Mouse (Mus musculus): ENCODE data around the gene Lrp6. TPM values are rescaled to one million over a fixed set of nuclear protein-coding genes. Genes with fewer than 3 reads are reported as not detected.

Lrp6 gene
- polyA plus RNA-seq, 1 experiment from 2014 or later = 20.0 TPM

DNA sequence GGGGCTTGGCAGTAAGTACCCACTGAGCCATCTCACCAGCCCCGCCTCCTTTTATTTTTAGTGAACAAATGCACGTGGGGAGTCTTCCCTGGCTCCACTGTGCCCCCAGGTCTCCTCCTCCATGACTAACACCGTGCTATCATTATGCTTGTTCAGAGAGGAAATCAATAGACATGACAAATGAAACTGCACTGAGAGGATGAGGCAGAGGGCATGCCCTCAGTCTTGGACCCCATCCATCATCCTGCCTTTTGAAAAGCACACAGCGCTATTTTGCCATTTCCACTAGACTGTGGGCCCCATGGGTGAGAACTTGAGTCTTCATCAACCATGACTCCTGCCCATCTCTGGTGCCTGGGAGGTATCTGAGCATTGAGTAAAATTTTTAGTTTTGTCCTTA lies 135.2 kb downstream of the Lrp6 start:
- Histone ChIP-seq H3K36me3 (ENCODE audit: control insufficient read depth, insufficient read depth) (no peaks in the 10 kb centered on the region), H3K4me1 (replicated peaks; ENCODE audit: control insufficient read depth, insufficient read depth, low read length) (no peaks in the 10 kb centered on the region), H3K9ac (replicated peaks; ENCODE audit: low read depth, low read length) (no peak overlapping the region), H3K4me3 (replicated peaks; ENCODE audit: low read length) (no peak overlapping the region), H3K9me3 (ENCODE audit: control insufficient read depth, low read length) (no peaks in the 10 kb centered on the region), H3K27ac (ENCODE audit: low read length) (no peak overlapping the region), H3K27me3 (replicated peaks; ENCODE audit: control insufficient read depth, insufficient read depth, low read length) (no peaks in the 10 kb centered on the region), H3K4me2 (ENCODE audit: low read length) (no peak overlapping the region)
- ATAC-seq = no peak
- WGBS = 75% methylated on average over 4 of the region's 4 CpGs

DNA sequence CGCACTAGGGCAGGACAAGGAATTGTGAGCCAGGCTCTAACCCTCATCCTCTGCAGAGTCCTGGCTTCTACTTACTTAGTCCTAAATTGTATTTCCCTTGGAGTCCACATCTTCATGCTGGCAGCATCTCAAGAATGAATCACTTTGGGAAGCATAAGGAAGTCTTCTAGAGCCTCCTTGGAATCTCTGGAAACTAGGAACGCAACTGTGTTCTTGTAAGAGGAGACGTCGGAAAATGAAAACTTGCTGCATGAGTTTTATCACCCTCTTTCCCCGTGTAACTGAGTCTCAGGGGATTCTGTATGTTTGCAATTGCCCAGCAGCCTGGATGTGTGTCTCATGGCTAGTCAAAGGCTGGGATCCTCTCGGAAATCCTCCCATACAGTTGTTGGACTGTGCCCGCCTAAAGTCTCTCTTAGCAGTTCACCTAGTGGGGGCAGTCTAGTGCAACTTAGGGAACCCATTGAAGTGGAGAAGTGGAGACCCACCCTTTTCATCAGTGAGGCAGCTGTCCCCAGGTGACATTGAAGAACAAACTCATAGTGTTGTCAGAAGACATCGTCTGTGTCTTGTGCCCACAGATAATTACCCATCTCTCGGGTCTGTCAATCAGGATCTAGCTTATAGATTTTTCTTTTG lies 136.5 kb downstream of the Lrp6 start:
- whole genome bisulfite sequencing = 89% methylated on average over 9 of the region's 9 CpGs
- no peak for ATAC-seq
- no peak overlapping the region for H3K9ac ChIP-seq (replicated peaks; ENCODE audit: low read depth, low read length)

DNA sequence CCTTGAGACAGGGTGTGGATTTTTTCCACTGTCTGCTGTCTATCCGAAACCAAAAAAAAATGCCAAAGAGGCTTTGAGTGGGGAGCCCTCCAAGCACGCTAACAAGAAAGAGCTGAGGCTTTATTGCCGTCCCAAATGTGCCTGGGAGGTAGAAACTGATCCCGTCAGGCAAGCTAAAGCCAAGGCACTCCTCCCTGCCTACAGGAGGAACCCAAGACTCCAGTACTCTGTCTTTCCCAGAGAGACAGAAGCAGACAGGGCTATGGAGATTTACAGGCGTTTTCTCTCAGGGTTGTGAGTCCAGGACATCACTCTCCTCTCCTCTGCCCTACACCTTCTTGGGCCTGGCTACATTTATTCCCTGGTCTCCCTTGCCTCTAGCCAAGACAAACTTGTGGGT lies 138.3 kb downstream of the Lrp6 start:
- Histone ChIP-seq H3K36me3 (ENCODE audit: control insufficient read depth, insufficient read depth) (no peaks in the 10 kb centered on the region), H3K9me3 (ENCODE audit: control insufficient read depth, low read length) (no peaks in the 10 kb centered on the region), H3K4me2 (ENCODE audit: low read length) (no peak overlapping the region), H3K4me3 (replicated peaks; ENCODE audit: low read length) (no peak overlapping the region), H3K4me1 (replicated peaks; ENCODE audit: control insufficient read depth, insufficient read depth, low read length) (no peaks in the 10 kb centered on the region), H3K9ac (replicated peaks; ENCODE audit: low read depth, low read length) (no peak overlapping the region), H3K27me3 (replicated peaks; ENCODE audit: control insufficient read depth, insufficient read depth, low read length) (no peaks in the 10 kb centered on the region), H3K27ac (ENCODE audit: low read length) (no peak overlapping the region)
- no peak for ATAC-seq
- WGBS = 78% methylated on average over 5 of the region's 5 CpGs

More for the DNA sequence above, 136.5 kb downstream of the Lrp6 start:
- H3K4me2 ChIP-seq (ENCODE audit: low read length) = no peak overlapping the region
- no peaks in the 10 kb centered on the region for H3K27me3 ChIP-seq (replicated peaks; ENCODE audit: control insufficient read depth, insufficient read depth, low read length)
- no peaks in the 10 kb centered on the region for H3K4me1 ChIP-seq (replicated peaks; ENCODE audit: control insufficient read depth, insufficient read depth, low read length)
- H3K9me3 ChIP-seq (ENCODE audit: control insufficient read depth, low read length) = no peaks in the 10 kb centered on the region
- H3K4me3 ChIP-seq (replicated peaks; ENCODE audit: low read length) = no peak overlapping the region
- H3K27ac ChIP-seq (ENCODE audit: low read length) = no peak overlapping the region
- no peaks in the 10 kb centered on the region for H3K36me3 ChIP-seq (ENCODE audit: control insufficient read depth, insufficient read depth)

DNA sequence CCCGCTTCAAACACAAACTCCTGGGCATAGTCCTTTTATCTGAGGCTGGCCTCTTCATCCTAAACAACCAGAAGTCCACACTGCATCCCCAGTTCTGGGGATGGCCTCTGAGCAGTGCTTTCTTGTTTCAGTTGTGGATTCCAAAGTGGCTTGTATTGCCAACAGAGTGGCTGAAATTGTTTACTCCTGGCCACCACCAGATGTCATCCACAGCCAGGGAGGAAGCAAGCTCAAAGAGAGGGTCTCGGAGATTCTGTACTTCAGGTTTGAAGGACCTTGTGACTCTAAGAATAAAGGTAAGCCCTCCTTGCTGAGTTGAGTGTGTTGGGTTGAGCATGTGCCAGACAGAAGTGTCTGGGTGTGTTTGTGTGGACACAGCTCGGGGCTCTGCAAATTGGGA lies 139.6 kb downstream of the Lrp6 start:
- H3K9me3 ChIP-seq (ENCODE audit: control insufficient read depth, low read length) = no peaks in the 10 kb centered on the region
- H3K27me3 ChIP-seq (replicated peaks; ENCODE audit: control insufficient read depth, insufficient read depth, low read length) = no peaks in the 10 kb centered on the region
- H3K36me3 ChIP-seq (ENCODE audit: control insufficient read depth, insufficient read depth) = no peaks in the 10 kb centered on the region
- H3K4me2 ChIP-seq (ENCODE audit: low read length) = no peak overlapping the region
- H3K4me1 ChIP-seq (replicated peaks; ENCODE audit: control insufficient read depth, insufficient read depth, low read length) = no peaks in the 10 kb centered on the region
- no peak overlapping the region for H3K27ac ChIP-seq (ENCODE audit: low read length)
- WGBS = 82% methylated on average over 3 of the region's 3 CpGs
- no peak overlapping the region for H3K4me3 ChIP-seq (replicated peaks; ENCODE audit: low read length)
- no peak for ATAC-seq
- no peak overlapping the region for H3K9ac ChIP-seq (replicated peaks; ENCODE audit: low read depth, low read length)

DNA sequence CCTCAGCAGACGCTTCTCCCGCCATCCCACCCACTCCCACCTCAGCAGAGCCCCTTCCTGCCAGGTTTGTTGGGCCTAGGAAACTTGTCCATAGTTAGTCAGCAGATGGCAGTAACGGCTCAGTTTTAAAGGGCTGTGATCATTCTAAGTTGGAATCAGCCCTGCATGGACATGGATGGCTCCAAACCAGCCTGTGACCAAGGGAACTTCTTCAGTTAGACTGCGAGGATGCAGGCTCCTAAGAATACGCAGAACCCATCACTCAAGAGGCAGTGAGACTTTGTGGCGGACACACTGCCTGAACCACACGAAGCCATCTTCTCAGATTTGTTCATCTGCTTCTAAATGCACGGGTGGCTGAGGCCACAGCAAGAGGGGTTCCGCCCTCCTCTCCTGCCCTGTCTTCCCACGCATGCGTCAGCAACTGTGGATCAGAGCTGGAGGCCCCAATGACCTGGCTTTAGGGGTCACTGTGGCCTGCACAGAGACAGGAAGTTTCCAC lies 141.5 kb downstream of the Lrp6 start:
- no peaks in the 10 kb centered on the region for H3K36me3 ChIP-seq (ENCODE audit: control insufficient read depth, insufficient read depth)
- no peaks in the 10 kb centered on the region for H3K27me3 ChIP-seq (replicated peaks; ENCODE audit: control insufficient read depth, insufficient read depth, low read length)
- H3K4me2 ChIP-seq (ENCODE audit: low read length) = peak overlapping the region; percentile 20; the same call in 1 of the 2 replicates
- ATAC-seq = peak; percentile 93
- H3K9me3 ChIP-seq (ENCODE audit: control insufficient read depth, low read length) = no peaks in the 10 kb centered on the region
- no peaks in the 10 kb centered on the region for H3K4me1 ChIP-seq (replicated peaks; ENCODE audit: control insufficient read depth, insufficient read depth, low read length)
- no peak overlapping the region for H3K9ac ChIP-seq (replicated peaks; ENCODE audit: low read depth, low read length)
- WGBS = 43% methylated on average over 11 of the region's 11 CpGs
- no peak overlapping the region for H3K27ac ChIP-seq (ENCODE audit: low read length)
- H3K4me3 ChIP-seq (replicated peaks; ENCODE audit: low read length) = no peak overlapping the region

DNA sequence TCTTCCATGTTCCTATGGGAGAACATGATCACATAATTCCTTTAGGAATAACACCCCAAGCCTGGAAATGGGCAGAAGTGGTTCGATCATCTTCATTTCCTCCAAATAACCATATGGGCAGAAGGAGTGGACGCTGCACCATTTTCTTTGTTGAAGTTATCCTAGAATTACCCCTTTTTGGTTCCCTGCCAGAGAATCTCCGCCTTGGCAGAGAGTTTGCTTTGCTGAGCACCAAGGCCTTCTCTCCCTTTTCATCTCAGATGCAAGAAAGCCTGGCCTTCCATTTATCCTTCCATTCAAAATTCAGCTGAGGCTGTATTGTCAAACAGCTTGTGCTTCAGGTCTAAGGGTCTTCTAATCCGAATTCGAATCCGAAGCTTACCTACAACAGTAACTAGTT lies 144.8 kb downstream of the Lrp6 start:
- no peak overlapping the region for H3K4me2 ChIP-seq (ENCODE audit: low read length)
- no peaks in the 10 kb centered on the region for H3K9me3 ChIP-seq (ENCODE audit: control insufficient read depth, low read length)
- no peaks in the 10 kb centered on the region for H3K27me3 ChIP-seq (replicated peaks; ENCODE audit: control insufficient read depth, insufficient read depth, low read length)
- H3K4me3 ChIP-seq (replicated peaks; ENCODE audit: low read length) = no peak overlapping the region
- H3K9ac ChIP-seq (replicated peaks; ENCODE audit: low read depth, low read length) = no peak overlapping the region
- 68% methylated on average over 6 of the region's 6 CpGs for WGBS
- no peak overlapping the region for H3K27ac ChIP-seq (ENCODE audit: low read length)
- no peak for ATAC-seq
- H3K36me3 ChIP-seq (ENCODE audit: control insufficient read depth, insufficient read depth) = no peaks in the 10 kb centered on the region
- no peaks in the 10 kb centered on the region for H3K4me1 ChIP-seq (replicated peaks; ENCODE audit: control insufficient read depth, insufficient read depth, low read length)

DNA sequence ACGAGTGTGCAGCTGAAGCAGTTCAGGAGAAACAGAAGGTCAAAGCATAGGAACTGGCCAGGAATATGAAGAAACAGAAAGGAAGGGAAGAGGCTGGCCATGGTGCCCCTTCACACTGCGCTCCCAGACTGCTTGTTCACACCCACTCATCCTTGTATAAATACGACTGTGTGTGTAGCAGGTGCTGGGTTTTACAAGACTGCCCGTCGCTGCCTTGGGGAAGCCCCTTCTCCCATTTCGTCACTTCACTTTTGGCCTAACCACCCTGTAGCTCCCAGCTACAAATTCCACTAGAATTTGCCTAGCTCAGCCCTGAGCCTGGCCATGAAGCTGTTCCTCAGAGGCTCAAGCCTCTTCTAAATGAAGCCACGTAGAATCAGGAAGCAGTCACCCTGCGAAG lies 146.4 kb downstream of the Lrp6 start:
- Histone ChIP-seq H3K9me3 (ENCODE audit: control insufficient read depth, low read length) (no peaks in the 10 kb centered on the region), H3K27ac (ENCODE audit: low read length) (no peak overlapping the region), H3K4me1 (replicated peaks; ENCODE audit: control insufficient read depth, insufficient read depth, low read length) (no peaks in the 10 kb centered on the region), H3K4me3 (replicated peaks; ENCODE audit: low read length) (no peak overlapping the region), H3K9ac (replicated peaks; ENCODE audit: low read depth, low read length) (no peak overlapping the region), H3K27me3 (replicated peaks; ENCODE audit: control insufficient read depth, insufficient read depth, low read length) (no peaks in the 10 kb centered on the region), H3K36me3 (ENCODE audit: control insufficient read depth, insufficient read depth) (no peaks in the 10 kb centered on the region), H3K4me2 (ENCODE audit: low read length) (no peak overlapping the region)
- WGBS = 88% methylated on average over 8 of the region's 8 CpGs
- ATAC-seq = no peak

DNA sequence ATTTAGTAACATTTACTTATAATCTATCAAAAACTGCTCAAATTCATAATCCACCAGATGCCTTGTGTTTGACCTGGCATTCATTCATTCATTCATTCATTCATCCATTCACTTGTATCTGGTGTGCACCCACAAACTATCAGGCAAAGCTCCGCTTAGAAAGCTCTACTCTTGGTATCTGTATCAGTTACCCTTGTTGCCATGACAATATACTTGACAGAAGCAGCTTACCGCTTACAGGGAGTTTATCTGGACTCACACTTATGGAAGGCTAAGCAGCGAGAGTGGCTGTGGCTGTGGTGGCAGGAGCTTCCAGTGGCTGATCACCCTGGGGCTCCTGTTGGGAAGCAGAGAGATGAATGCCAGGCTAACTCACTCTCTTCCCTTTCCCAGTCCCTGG lies 148.9 kb downstream of the Lrp6 start:
- Histone ChIP-seq H3K9ac (replicated peaks; ENCODE audit: low read depth, low read length) (no peak overlapping the region), H3K36me3 (ENCODE audit: control insufficient read depth, insufficient read depth) (no peaks in the 10 kb centered on the region), H3K4me3 (replicated peaks; ENCODE audit: low read length) (no peak overlapping the region), H3K27me3 (replicated peaks; ENCODE audit: control insufficient read depth, insufficient read depth, low read length) (no peaks in the 10 kb centered on the region), H3K4me1 (replicated peaks; ENCODE audit: control insufficient read depth, insufficient read depth, low read length) (no peaks in the 10 kb centered on the region), H3K27ac (ENCODE audit: low read length) (no peak overlapping the region), H3K4me2 (ENCODE audit: low read length) (no peak overlapping the region), H3K9me3 (ENCODE audit: control insufficient read depth, low read length) (no peaks in the 10 kb centered on the region)
- WGBS = 75% methylated on average over 3 of the region's 3 CpGs
- ATAC-seq = 0 out of 2 replicates have a peak, but pooled peaks have one; percentile 33

DNA sequence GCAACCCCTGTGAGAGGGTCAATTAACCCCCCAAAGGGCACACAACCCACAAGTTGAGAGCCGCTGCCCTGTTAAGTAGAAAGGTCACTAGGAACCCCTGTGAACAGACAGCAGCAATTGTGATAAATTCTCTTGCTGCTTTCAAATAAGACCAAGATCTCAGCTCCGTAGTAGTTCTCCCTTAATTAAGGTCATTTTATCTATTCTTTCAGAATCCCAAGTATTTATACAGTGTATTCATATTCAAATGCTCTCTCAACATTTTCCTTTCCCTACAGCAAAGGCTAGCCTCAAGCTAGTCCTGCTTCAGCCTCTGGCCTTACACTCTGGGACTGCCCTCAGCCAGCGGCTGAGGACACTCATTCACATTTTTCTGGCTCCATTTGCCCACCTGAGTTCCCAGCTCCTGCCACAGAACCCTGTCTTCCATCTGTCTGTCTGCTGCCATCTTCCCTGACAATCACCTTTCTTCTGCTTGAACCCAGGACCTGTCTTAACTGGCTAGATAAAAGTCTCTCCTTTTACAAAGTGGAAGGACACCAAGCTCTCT lies 150.1 kb downstream of the Lrp6 start:
- no peak for ATAC-seq

More for the DNA sequence above, 150.1 kb downstream of the Lrp6 start:
- Histone ChIP-seq H3K9me3 (ENCODE audit: control insufficient read depth, low read length) (no peaks in the 10 kb centered on the region), H3K27ac (ENCODE audit: low read length) (no peak overlapping the region), H3K4me2 (ENCODE audit: low read length) (no peak overlapping the region), H3K9ac (replicated peaks; ENCODE audit: low read depth, low read length) (no peak overlapping the region), H3K4me1 (replicated peaks; ENCODE audit: control insufficient read depth, insufficient read depth, low read length) (no peaks in the 10 kb centered on the region), H3K36me3 (ENCODE audit: control insufficient read depth, insufficient read depth) (no peaks in the 10 kb centered on the region), H3K27me3 (replicated peaks; ENCODE audit: control insufficient read depth, insufficient read depth, low read length) (no peaks in the 10 kb centered on the region), H3K4me3 (replicated peaks; ENCODE audit: low read length) (no peak overlapping the region)
- WGBS = 29% methylated on average over 3 of the region's 3 CpGs
